Mouse (Mus musculus) olfactory bulb, adult 2 months (tissue): Measurements from ENCODE around the gene Lclat1.

Experiments
- CTCF ChIP-seq: fragments of 200-500 bp; IDR thresholded peaks from 2 replicates; pipeline ENCODE4 v1.5.1; 2012; ENCODE audit warnings: low read depth, mild to moderate bottlenecking, low read length, moderate library complexity; ENCODE audit not compliant: insufficient read depth
- POLR2A ChIP-seq: fragments of 200-500 bp; IDR thresholded peaks from 2 replicates; pipeline ENCODE4 v1.6.1; 2012; ENCODE audit warnings: mild to moderate bottlenecking, low read depth, low read length, moderate library complexity; ENCODE audit not compliant: insufficient read depth

DNA sequence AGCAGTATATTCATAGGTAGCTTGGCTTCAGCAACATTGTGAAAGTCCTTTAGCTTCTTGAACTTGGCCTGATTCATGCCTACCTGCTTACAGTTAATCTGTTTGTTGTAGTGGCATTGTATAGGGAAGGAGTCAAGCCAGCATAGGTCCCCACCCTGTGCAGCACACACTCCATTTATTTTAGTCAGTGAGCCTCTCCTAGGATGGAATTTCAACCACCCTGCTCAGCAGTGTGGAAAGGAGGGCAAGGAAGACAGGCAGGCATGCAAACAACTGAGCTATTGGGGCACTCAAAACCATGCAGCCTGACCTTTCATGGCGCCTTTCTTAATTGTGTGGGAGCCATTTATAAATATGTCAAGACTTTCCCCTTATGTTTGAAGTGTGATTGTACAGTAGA, 92.6 kb downstream of the Lclat1 start:
- TF ChIP-seq CTCF (no peak), POLR2A (no peak)
